Mouse (Mus musculus) forelimb bud, embryonic 11.5 days (tissue): ENCODE measurements around the gene Vash1.

Experiments
- DNase-seq: peaks from one replicate; pipeline ENCODE4 v3.0.0-alpha.2; 2012; ENCODE audit warnings: low read depth, low spot score

Vash1 gene

GRCm38 (mm10) chr12:86682178-86682577, 3.7 kb downstream of the Vash1 start:
- no peak for DNase-seq

DNA sequence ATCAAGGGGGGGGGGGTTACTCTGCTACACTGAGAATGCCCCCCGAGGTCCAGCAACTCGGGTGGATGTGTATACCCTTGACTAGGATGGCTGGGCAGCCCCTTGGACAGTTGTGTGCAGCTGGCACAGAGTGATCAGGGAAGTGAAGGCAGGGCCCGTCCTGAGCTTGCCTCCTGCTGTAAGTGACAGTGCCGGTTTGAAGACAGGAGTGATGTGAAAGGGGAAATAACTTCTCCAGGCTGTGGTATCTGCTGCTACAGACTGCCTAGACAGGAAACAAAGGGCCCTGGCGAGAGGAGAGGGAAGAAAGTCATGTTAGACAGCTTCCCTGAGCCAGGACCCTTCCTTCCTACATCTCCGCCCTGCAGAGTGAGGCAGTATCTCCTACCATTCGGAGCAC, 5.2 kb downstream of the Vash1 start:
- no peak for DNase-seq

DNA sequence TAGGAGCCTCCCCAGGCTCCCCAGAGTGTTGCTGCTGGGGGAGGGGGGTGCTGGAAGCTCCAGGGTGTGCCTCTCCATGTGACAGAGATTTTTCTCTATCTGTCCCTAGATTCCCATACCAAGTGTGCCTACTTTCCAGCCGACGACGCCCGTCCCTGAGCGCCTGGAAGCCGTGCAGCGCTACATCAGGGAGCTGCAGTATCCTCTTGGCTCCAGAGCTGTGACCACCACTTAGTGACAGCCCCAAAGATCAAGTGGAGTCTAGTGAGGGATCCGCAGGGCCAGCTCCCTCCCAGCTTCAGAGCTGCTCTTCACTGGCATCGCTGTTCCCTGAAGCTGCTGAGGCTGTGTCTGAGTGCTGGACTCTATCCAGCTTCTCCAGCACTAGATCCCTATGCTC, 6.8 kb downstream of the Vash1 start:
- no peak for DNase-seq

DNA sequence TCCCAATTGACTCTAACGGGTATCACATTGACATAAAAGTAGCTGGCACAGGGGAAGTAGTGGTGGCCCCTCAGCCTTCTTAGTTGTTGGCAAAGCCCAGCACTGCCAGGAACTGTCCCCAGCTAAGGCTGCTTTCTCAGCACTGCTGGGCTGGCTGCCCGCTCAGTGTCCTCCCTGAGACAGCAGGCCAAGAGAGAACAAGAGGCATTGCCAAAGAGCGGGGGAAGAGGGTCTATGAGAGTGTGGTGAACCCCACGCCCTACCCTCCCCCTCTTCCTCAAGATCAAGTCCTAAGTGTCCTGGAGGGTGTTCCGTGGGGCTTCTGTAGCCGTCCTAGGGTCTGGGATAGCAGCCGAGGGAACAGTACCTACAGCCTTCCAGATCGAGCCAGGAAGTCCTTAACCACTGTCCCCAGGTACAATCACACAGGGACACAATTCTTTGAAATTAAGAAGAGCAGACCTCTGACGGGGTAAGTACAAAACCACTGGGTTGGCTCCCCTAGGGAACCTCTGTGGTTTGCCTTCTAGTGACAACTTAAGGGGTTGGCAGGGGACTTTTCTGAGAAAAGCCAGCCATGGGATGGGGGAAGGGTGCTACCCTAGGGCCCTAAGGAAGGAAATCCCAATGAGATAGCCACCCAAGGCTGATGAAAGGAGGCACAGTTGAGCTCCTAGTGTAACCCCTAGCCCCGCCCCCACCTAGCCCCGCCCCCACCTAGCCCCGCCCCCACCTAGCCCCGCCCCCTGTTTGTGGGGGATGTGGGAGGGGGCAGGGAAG, 8.2 kb downstream of the Vash1 start:
- no peak for DNase-seq

- DNase-seq, result no peak
Observed at GRCm38 (mm10) chr12:86687445-86687955, 9.0 kb downstream of the Vash1 start.

- no peak for DNase-seq
Observed at GRCm38 (mm10) chr12:86687971-86688573, 9.6 kb downstream of the Vash1 start.

DNA sequence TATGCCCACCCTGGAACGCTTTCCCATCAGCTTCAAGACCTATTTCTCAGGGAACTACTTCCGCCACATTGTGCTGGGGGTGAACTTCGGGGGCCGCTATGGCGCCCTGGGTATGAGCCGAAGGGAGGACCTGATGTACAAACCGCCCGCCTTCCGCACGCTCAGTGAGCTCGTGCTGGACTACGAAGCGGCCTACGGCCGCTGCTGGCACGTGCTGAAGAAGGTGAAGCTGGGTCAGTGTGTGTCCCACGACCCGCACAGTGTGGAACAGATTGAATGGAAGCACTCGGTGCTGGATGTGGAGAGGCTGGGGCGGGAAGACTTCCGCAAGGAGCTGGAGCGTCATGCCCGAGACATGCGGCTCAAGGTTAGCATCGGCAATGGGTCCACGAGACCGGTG, 10.4 kb downstream of the Vash1 start:
- DNase-seq, result no peak

GRCm38 (mm10) chr12:86690700-86691485, 12.4 kb downstream of the Vash1 start:
- DNase-seq, result no peak

GRCm38 (mm10) chr12:86692471-86693356, 14.2 kb downstream of the Vash1 start:
- DNase-seq, result no peak

DNA sequence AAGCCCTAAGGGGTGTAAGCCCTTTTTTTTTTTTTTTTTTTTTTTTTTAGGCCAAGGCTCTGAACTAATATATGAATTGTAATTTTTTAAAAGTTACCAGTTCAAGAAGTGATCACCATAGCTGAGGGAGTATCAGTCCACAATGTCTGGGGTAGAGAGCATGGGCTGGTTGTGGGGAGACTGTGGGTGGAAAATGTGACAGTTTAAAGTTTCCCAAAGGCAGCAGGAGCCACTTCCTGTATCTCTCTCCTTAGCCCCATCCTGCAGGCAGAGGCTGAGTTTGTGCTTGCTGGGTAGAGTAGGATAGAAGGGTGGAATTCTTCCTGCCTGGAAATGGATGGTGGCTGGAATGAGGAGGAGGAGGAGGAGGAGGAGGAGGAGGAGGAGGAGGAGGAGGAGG, 14.9 kb downstream of the Vash1 start:
- DNase-seq, result no peak

DNA sequence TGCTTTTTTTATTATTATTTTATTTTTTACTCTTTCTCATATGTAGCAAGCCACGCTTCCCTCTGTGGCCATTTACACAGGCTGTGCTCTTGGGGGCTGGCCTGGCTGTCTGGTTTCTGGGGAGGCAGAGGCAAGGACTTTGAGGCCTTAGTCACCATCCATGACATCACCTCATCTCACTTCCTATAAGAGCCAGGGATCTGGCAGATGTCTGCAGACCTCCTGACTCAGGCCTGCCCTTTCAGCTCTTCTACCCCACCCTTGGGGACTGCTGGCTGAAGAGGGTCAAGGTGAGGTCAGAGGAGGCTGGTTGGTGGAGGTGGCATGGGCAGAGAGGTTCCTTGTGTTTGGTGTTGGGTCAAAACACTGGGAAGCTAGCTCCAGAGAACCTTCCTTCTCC, 15.9 kb downstream of the Vash1 start:
- DNase-seq, result no peak

- DNase-seq, result no peak
Observed at GRCm38 (mm10) chr12:86697996-86698395, 19.5 kb downstream of the Vash1 start.

- DNase-seq, result no peak
Observed at GRCm38 (mm10) chr12:86698537-86698936, 20.0 kb downstream of the Vash1 start.

DNA sequence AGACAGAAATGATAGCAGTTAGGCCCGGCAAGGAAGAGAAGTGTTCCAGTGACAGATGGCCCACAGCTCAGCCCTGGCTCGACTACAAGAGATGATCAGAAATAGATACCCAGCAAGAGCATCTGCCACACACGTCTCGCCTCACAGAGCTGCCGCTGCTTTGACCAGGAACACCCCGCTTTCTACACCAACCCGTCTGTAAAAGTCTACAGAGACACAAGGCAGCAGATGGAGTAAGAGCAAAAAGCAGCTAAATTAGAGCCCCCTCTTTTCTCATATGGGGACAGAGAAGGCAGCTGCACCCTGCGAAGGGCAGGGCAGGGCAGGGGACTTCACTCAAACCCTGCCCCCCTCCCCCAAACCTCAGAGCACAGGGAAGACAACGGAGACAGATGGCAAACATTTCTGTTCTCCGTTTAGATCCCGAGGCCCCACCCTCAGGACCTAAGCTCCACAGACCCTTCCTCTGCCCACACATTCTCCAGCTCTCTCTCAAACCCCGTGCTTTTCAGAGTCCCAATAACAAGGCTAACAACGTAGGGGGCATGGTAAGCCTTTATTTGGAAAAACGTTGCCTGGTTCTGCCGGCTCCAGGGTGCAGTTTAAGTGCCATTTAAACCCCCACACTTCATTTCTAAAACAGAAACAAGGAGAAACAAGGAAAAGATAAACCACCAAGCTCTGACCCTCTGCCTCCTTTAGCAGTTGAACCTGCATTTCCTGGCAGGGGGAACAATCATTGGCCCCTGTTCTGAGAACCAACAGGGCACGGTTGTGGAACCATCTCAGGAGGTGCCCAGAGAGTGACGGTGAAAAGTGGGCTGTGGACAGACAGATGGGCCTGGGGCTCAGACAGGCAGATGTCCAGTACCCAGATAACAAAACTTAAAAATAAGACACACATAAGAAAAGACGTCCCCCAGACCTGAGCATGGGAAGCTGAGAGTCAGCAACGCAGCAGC, 21.7 kb downstream of the Vash1 start:
- DNase-seq, result no peak

GRCm38 (mm10) chr12:86700927-86701310, 22.4 kb downstream of the Vash1 start:
- no peak for DNase-seq

- DNase-seq, result no peak
Observed at GRCm38 (mm10) chr12:86701491-86701890, 23.0 kb downstream of the Vash1 start.

DNA sequence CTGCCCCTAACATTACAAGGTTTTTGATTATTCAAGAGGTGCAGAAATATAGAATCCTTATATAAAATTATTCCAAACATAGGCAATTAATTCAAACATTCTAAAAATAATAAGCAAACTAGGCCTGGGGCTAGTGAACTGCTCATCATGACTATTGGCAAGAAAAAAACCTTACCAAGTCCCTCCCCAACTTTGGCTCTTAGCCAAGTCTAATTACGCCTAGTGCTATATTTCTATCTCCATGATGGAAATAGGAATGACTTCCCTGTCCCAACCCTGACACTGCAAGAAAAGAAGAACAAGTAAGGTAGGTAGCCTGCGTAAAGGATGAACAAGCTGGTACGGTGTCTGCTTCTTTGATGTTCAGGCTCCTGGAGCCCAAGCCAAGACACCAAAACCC, 24.2 kb downstream of the Vash1 start:
- DNase-seq, result no peak

GRCm38 (mm10) chr12:86705843-86706242, 27.3 kb downstream of the Vash1 start:
- no peak for DNase-seq

DNA sequence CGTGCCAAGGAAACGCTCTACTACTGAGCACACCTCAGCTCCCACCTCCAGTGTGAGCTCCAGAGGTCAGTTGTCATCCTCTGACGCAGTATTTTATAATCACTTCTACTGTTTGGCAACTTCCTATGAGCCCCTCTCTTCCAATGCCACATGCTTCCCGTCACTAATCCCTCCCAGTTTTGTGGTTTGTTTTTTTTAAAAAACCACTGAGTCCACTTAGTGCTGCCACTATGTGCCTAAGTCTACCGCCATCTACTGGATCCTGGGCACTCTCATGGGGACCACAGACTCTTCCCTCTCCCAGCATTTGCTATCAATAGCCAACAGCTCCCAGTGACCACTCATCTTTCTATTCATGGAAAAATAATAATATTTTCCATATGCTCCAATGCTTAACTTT, 35.5 kb downstream of the Vash1 start:
- DNase-seq, result no peak

DNA sequence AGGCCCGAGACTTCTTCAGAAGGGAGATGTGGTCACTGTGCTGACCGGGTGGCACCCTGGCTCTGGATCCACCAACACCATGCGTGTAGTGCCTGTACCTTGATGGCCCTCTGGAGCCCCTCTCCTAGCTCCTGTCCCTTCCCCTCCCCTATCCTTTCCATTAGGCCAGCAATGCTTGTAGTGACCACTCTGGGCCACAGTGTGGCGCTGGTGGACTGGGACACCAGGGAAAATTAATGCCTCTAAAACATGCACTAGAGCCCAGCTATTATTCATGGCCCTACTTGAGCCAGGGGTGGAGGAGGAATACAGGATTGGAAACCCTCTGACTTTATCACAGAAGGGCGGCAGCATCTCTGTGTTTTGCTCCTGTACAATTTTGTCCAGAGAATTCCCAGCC, 36.9 kb downstream of the Vash1 start:
- DNase-seq, result peak; percentile 53
